Mouse (Mus musculus) hematopoietic multipotent progenitor cell, adult 10-12 weeks (in vitro differentiated cells): ENCODE data around the gene Gm28998. TPM values are rescaled to one million over a fixed set of nuclear protein-coding genes. Genes with fewer than 3 reads are reported as not detected.

ENCODE experiments used
- polyA plus RNA-seq: library from polyadenylated mRNA; stranded (reverse); fragments of >175 nt; gene quantifications from 2 replicates; pipeline ENCODE4 v1.2.3, GENCODE M21; 2012; ENCODE audit warnings: low replicate concordance

Gene Gm28998
- not detected in 2 replicates for polyA plus RNA-seq

DNA sequence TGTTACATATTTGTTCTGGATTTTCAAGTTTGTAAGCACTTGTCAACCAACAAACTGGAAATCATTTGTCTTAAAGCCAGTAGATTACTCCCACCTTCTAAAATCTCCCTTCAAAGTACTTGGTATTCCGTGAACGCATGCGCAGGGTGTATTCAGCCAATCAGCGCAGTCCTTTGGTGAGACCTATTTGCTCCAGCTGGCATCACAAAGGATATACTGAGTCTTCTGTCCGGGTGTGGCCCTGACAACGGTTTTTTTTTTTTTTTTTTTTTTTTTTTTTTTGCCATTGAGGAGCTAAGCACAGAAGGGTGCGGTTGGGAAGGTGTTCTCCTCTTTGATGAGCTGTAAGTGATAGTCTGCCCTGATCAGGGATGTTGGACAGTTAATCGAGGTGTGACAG, at the start of gene Gm28998:
Gene Gm28998 (plus strand): TSS at position 301 of the 400 bp plus-strand sequence.

Other genes starting within 250 kb of the Gm28998 start
- not detected in 2 replicates for gene Gm21244, start 84.5 kb upstream of the Gm28998 start, polyA plus RNA-seq
- gene Gm21788, start 151.2 kb downstream of the Gm28998 start, polyA plus RNA-seq, result not detected in 2 replicates